Mouse (Mus musculus) monocyte, adult 5-6 weeks (primary cell): Measurements from ENCODE around the gene Mcts2. TPM values are rescaled to one million over a fixed set of nuclear protein-coding genes. Genes with fewer than 3 reads are reported as not detected.

Source experiments
- ATAC-seq: fragments of 153-309, 156-312 bp; replicated peaks from 2 replicates; pipeline ENCODE4 v1.8.0; 2017; ENCODE audit warnings: mild to moderate bottlenecking; ENCODE audit not compliant: low TSS enrichment, insufficient number of reproducible peaks, severe bottlenecking, poor library complexity, low FRiP score
- total RNA-seq: library from RNA; stranded (forward); fragments of 200-1000, 200-491, 200-594 nt; gene quantifications from 3 replicates; pipeline ENCODE4 v1.2.3, GENCODE M21; 2017

Gene Mcts2
- total RNA-seq, 1 experiment from 2014 or later, result 12.9 TPM

DNA sequence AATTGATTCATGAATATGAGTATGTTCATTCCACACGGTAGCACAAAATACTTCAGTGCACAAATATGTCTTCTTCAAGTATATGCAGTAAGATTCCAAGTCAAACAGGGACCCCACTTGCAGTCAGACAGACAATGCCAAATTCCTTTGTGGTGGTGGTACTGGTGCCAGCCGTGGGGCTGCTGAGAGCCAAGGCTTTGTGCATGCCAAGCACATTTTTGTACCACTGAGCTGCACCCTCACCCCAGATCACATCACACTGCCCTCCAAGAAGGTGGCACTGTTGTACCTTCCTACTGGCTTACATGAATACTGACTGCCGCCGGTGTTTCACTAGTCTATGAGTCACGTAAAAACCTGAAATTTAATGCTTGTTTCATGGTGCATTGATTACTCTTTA lies 7.9 kb upstream of the Mcts2 start:
- ATAC-seq, result no peak

DNA sequence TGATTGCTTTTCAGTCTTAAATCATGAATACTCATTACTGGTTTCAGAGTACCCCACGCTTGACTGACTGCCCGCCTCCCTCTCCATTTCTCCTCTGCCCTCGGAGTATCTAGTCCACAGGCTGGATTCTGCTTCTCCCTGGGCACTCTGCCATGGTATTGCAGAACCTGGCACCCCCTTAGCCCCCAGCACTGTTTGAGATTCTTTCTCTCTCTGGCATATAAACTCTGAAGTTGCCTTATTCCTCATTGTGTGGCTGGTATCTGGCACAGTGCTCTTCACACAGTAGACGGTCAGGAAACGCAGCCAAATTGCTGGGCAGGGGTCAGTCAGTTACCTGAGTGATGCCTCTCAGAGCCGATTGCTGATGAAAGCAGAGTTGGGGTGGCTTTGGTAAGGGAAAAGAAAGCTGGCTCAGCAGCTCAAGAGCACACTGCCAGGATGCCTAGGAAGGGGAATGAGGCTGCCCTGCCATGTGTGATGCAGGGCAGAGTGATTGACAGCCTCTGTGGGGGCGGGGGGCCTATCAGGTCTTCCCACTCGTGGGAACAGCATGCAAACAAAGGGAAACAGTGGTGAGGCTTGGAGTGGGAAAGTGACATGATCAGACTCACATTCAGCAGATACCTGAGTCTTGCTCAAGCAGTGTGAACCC lies 7.0 kb upstream of the Mcts2 start:
- no peak for ATAC-seq

DNA sequence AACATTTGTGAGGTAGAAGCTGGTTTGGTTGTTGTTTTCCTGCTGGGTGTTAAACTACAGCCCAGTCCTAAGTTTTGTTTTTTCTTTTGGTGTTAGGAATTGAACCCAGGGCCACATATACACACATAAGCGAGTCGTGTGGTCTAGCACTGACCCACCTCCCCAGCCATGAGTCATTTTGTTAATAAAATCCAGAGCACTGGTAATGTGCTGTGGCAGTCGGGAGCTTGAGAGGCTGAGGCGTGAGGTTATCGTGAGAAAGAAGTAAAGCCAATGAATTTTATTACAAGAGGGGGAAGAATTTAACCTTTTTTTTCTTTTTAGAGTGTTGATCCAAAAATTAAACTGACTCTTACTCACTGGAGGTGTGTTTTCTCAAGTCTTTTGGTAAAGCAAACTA lies 3.7 kb upstream of the Mcts2 start:
- ATAC-seq, result no peak

GRCm38 (mm10) chr2:152686399-152686798 lies 436 bp upstream of the Mcts2 start:
- no peak for ATAC-seq

GRCm38 (mm10) chr2:152691564-152692217 lies 4.9 kb downstream of the Mcts2 start:
- ATAC-seq, result no peak

DNA sequence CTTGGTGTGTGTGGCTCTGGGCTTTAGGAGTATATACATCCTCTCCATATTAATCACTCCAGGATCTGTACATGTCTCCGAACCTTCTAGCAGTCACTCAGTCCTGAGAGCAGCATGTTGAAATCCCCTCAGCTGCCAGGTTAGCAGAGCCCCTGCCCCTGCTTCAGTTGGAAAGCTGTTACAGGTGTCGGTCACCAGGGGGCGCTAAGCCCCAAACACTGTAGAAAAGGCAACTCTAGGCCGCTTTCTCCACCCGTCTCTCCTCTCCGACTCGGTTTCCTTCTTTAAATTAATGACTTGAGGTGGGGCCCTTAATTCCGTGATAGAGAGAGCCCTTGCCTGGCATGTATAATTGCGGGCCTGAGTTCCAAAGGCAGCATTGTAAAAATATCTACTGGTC lies 6.4 kb downstream of the Mcts2 start:
- ATAC-seq, result peak; percentile 44; the same call in 1 of the 2 replicates

GRCm38 (mm10) chr2:152693735-152694134 lies 6.9 kb downstream of the Mcts2 start:
- ATAC-seq, result no peak

DNA sequence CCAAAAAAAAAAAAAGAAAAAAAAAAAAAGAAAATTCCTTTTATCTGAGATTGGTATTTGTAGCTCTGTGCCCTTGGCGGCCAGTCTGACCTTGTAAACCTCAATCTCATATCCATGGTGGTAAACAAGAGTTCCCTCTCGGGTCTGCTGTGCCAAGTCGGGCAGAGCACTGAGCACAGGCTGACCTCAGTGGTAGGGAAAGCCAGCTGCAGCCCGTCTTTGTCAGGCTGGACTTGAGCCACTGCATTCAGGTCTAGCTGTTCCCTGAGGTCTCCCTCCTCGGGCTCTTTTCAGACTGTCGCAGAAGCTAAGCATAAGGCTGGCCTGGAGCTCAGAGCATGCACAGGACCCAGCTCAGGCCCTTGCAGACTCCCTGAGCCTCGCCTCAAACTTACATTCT lies 7.9 kb downstream of the Mcts2 start:
- ATAC-seq, result no peak

DNA sequence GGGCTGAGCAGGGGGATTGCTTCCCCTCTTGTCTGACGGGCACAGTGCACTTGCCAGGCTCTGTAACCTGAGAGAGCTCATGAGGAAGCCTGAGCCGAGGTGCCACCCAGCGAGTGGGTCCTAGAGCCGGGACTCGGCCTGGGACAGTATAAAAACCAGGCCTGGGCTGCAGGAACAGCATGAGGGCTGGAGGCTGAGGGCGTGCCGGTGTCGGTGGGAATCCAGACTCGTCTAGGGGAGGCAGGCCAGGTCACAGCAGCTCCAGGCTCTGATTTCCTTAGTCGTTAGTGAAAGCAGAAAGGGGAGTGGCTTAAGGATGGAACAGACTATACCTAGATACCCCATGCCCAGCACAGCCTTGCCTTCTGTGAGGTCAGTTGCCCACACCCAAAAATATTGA lies 9.2 kb downstream of the Mcts2 start:
- no peak for ATAC-seq

GRCm38 (mm10) chr2:152696476-152697164 lies 9.8 kb downstream of the Mcts2 start:
- ATAC-seq, result peak; percentile 79

DNA sequence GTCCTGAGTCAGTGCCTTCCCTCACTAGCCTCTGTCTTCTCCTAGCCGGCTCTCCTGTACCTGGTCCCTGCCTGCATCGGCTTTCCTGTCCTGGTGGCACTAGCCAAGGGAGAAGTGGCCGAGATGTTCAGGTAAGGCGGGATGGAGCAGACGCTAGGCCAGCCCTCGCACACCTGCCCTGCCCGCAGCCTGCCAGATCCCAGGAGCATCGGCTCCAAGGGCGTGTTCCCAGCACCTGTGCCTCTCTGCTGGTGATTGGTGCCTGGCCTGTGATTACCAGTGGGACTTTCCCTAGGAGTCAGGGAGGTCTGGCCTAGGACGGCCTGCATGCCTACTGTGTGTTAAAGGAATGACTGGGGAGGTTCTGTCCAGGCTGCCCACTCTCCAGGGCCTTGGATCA lies 13.3 kb downstream of the Mcts2 start:
- ATAC-seq, result no peak

- no peak for ATAC-seq
Measured at GRCm38 (mm10) chr2:152700725-152701124, 13.9 kb downstream of the Mcts2 start.

- ATAC-seq, result no peak
Measured at GRCm38 (mm10) chr2:152703596-152704255, 16.9 kb downstream of the Mcts2 start.

DNA sequence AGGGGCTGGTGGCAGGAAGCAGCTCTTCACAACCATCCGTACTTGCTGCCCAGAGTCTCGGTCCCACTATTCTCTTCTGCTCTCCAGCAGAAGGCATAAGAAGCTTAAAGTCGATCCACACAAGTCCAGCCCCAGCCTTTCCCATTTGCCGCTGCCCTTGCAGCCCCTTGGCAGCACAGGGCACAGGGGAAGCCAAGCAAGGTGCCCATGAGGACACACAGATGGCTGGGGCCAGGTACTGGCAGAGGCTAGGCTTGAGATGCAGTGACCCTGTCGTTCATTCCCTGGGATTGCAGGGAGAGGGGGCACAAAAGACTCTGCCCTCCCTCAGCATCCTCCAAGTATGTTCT lies 17.4 kb downstream of the Mcts2 start:
- ATAC-seq, result no peak

GRCm38 (mm10) chr2:152704811-152705370 lies 18.1 kb downstream of the Mcts2 start:
- no peak for ATAC-seq

DNA sequence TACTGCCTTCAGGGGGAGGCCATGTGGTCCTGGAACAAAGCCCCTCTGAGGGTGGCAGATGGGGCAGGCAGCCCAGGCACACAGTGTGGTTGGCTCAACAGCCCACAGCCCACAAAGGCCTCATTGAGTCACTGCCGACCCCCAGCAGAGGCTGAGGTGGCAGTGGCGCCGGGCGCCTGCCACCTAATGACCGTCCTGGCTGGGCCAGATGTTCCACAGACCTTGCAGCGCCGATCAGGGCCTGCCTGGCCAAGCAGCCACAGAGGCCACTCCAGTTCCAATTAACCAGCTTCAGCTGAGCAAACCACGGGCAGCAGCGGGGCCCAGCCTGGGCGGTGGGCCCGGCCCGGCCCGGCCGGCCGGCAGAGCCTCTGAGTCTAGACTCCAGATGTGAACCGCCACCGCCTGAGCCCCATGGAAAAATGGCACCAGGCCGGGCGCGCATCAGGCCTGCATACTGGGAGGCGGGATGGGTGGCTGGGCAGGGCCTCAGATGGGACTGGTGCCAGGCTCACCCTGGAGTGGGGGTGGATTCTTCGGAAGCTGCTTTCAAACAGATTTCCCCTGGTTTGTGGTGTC lies 19.2 kb downstream of the Mcts2 start:
- no peak for ATAC-seq

DNA sequence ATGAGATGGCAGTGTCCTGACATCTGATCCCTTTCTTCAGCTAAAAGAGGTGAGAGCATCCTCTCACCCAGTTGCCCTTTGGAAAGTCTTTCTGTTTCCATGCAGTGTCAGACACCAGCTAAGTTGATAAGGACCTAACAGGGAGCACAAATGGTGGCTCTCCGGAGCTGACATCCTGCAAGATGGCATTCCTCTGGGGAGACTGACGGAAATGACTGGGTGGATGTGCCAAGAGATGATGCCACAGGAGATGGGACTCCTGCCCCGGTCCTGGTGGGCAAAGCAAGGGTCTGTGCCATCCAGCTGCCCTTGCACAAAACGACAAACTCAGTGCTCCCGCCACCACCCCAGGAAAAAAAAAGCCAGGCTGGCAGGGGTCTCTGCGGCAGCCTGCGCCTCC lies 20.4 kb downstream of the Mcts2 start:
- ATAC-seq, result no peak

DNA sequence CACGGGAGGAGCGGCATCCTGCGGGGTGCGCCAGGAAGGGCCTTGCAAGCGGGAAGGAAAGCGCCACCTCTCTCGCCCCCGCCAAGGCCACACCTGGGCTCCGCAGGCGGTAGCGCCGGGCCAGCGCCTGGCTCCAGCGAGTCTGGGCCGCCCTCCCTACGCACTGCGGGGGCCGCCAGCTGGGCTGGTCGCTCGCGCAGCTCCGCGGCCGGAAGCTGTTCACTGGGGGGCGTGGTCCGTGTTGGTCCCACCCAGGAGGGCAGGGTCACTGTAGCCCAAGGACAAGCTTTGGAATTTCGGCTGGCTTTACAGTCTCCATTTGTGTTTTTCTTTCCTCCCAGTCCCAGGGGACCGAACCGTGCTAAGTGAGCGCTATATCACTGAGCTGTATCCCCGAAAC lies 20.8 kb downstream of the Mcts2 start:
- no peak for ATAC-seq

- ATAC-seq, result no peak
Measured at GRCm38 (mm10) chr2:152709066-152709465, 22.2 kb downstream of the Mcts2 start.
